Mouse (Mus musculus) layer of hippocampus, adult 2 months (tissue): ENCODE data around the gene Ptprd. TPM values are rescaled to one million over a fixed set of nuclear protein-coding genes. Genes with fewer than 3 reads are reported as not detected.
A peak's percentile ranks its signal among the peaks of the same experiment; 100 is the strongest.

Source experiments
- DNase-seq, 2 experiments: peaks; one replicate each; pipeline ENCODE4 v3.0.0; 2022; ENCODE audit warnings: low spot score in 2 of 2
- H3K27ac ChIP-seq: fragments of 200-600 bp; 2 replicates; pipeline ENCODE4 v1.8.1; 2022
- H3K4me3 ChIP-seq: fragments of 200-600 bp; 2 replicates; pipeline ENCODE4 v1.8.1; 2022; ENCODE audit warnings: mild to moderate bottlenecking
- CTCF ChIP-seq: fragments of 200-600 bp; conservative IDR thresholded peaks from 2 replicates; pipeline ENCODE4 v1.8.1; 2022; ENCODE audit warnings: antibody characterized with exemption, mild to moderate bottlenecking, moderate library complexity
- total RNA-seq, 2 experiments: library from RNA; stranded (reverse); gene quantifications; 2 replicates each; pipeline ENCODE4 v1.2.3; 2021

Ptprd gene
- total RNA-seq, 2 experiments from 2014 or later, result 153 to 172 TPM

DNA sequence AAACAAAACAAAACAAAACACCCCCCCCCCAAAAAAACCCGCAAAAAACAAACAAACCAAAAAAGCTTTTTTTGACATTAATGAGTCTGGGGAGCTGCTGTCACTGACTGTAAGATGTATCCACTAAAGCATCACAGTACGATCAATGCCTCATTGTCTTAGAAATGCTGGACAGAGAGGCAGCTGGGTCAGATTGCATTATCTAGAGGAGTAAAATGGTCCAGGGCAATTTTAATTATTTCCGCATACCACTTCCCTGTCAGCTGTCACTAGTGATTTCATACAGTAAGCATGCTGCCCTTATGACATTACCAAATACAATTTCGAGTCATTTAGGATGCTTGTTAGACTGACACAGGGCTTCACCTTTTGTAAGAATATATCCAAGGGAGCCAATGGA lies 1134.2 kb downstream of the Ptprd start:
- no peak for DNase-seq
- no peak for TF ChIP-seq CTCF
- Histone ChIP-seq H3K4me3 (no peak overlapping the region), H3K27ac (no peak overlapping the region)

- Histone ChIP-seq H3K4me3 (no peak overlapping the region), H3K27ac (no peak overlapping the region)
- DNase-seq, result no peak
- no peak for TF ChIP-seq CTCF
Measured at GRCm38 (mm10) chr4:77050536-77051207, 1161.1 kb downstream of the Ptprd start.

GRCm38 (mm10) chr4:77004483-77004882 lies 1207.3 kb downstream of the Ptprd start:
- no peak for TF ChIP-seq CTCF
- no peak for DNase-seq
- Histone ChIP-seq H3K4me3 (no peak overlapping the region), H3K27ac (no peak overlapping the region)

DNA sequence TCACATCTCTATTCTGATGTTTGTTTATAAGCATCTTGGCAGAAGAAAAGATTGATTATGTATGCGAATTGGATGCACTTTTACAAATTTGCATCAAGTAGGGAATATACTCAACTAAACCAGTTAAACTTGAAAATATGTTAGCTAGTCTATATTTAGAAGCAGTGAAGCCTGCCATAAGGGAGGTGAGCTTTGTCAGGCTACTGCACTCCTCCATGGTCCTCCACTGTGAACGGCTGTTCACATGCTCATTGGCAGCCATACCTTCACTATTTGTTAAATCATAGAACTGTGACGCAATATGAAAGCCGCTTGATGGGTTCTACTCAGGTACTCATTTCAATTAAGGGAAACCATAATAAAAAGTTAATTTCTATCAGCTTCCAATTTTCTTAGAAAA lies 1215.6 kb downstream of the Ptprd start:
- no peak for DNase-seq
- Histone ChIP-seq H3K27ac (no peak overlapping the region), H3K4me3 (no peak overlapping the region)
- no peak for TF ChIP-seq CTCF

GRCm38 (mm10) chr4:76989961-76990360 lies 1221.8 kb downstream of the Ptprd start:
- Histone ChIP-seq H3K4me3 (no peak overlapping the region), H3K27ac (no peak overlapping the region)
- no peak for DNase-seq
- no peak for TF ChIP-seq CTCF

- TF ChIP-seq CTCF, result no peak
- no peak overlapping the region for H3K4me3 ChIP-seq
- DNase-seq, result no peak
- H3K27ac ChIP-seq, result no peak overlapping the region
Measured at GRCm38 (mm10) chr4:76977056-76977809, 1234.5 kb downstream of the Ptprd start.

- TF ChIP-seq CTCF, result peak; percentile 86
- Histone ChIP-seq H3K27ac (no peak overlapping the region), H3K4me3 (no peak overlapping the region)
- peak; percentile 41 to 55 for DNase-seq
Measured at GRCm38 (mm10) chr4:76948251-76948650, 1263.5 kb downstream of the Ptprd start.

- Histone ChIP-seq H3K4me3 (no peak overlapping the region), H3K27ac (no peak overlapping the region)
- no peak for DNase-seq
- TF ChIP-seq CTCF, result no peak
Measured at GRCm38 (mm10) chr4:76941382-76942360, 1270.1 kb downstream of the Ptprd start.

- no peak for TF ChIP-seq CTCF
- DNase-seq, result no peak
- H3K4me3 ChIP-seq, result no peak overlapping the region
- no peak overlapping the region for H3K27ac ChIP-seq
Measured at GRCm38 (mm10) chr4:76931559-76931958, 1280.2 kb downstream of the Ptprd start.

DNA sequence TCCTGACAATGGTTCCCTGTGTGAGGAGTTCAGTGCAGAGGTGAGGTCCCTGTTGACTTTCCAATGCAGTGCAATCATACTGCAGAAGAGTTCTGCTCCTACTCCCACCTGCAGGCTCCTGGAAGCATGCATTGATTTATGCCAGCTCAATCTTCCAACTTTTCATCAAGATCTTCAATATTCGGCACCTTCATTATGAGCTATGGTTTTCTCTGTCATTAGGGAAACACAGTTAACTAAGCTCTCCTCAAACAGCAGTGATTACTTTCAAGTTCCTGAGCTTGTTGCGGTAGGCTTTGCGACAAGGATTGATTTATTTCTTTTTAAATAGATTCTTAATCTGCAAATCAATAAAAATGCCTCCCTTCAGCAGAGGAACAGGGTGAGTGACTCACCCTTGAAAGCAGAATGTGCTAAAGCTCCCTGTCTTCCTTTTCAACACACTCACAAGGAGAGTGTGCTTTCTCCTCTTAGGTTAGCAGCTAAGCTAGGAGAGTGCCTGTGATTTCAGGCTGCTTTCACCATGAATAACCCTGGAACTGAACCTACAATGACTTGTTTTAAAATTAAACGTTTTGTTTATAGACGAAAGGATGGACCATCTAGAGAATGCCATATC lies 1298.1 kb downstream of the Ptprd start:
- Histone ChIP-seq H3K4me3 (no peak overlapping the region), H3K27ac (no peak overlapping the region)
- DNase-seq, result no peak
- TF ChIP-seq CTCF, result no peak

- no peak overlapping the region for H3K4me3 ChIP-seq
- no peak for DNase-seq
- no peak for TF ChIP-seq CTCF
- no peak overlapping the region for H3K27ac ChIP-seq
Measured at GRCm38 (mm10) chr4:76901692-76902091, 1310.1 kb downstream of the Ptprd start.

- DNase-seq, result no peak
- no peak for TF ChIP-seq CTCF
- Histone ChIP-seq H3K4me3 (no peak overlapping the region), H3K27ac (no peak overlapping the region)
Measured at GRCm38 (mm10) chr4:76889669-76890068, 1322.1 kb downstream of the Ptprd start.
